17 mouse cellular contexts compared by ENCODE assay signal in the genomic region with DNA sequence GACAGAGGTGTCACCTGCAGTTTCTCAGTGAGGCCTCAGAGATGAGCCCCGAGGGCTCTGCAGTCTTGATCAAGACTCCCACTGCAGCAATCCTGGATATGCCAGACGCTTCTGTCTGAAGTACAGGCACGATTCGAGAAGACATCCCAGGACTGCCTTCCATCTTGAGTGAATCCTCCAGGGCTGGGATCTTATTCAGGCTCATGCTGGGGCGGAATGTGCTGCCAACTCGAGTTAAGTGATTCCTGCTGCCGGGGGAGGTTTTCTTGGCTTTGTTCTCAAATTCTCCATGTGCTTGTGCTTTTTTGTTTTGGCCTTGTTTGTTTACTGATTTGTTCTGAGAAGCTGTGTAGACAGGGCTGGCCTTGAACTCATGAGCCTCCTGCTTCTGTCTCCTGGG. TPM values are rescaled to one million over a fixed set of nuclear protein-coding genes. Genes with fewer than 3 reads are reported as not detected.
A peak's percentile ranks its signal among the peaks of the same experiment; 100 is the strongest.
DNase-seq lines count a peak whose midpoint lies in the region; ATAC-seq and TF ChIP-seq lines count a peak whose summit lies in the region.
"Had no signal": no experiment of that assay in that cellular context is flagged by ENCODE, and none has a peak within 500 bp of the region (broad histone marks: within the 10 kb centered on the region; RNA-seq: fewer than 3 reads in every experiment).

No protein-coding gene starts in this region.

- H3K4me2 ChIP-seq in forebrain, postnatal 0 days (ENCODE audit: low read depth) = no peak overlapping the region
- no peak overlapping the region for H3K4me2 ChIP-seq in forebrain, embryonic 13.5 days
- no peak overlapping the region for H3K4me2 ChIP-seq in embryonic facial prominence, embryonic 15.5 days (replicated peaks)
- H3K4me2 ChIP-seq: liver, embryonic 13.5 days had no signal

- H3K9me3 ChIP-seq in forebrain, postnatal 0 days (ENCODE audit: low read length) = no peaks in the 10 kb centered on the region
- no peaks in the 10 kb centered on the region for H3K9me3 ChIP-seq in forebrain, embryonic 13.5 days (replicated peaks)
- no peaks in the 10 kb centered on the region for H3K9me3 ChIP-seq in embryonic facial prominence, embryonic 15.5 days (replicated peaks)
- H3K9me3 ChIP-seq: hindbrain, embryonic 10.5 days; liver, embryonic 13.5 days had no signal

- WGBS in forebrain, postnatal 0 days = 42% methylated on average over 7 of the region's 7 CpGs
- 60% methylated on average over 7 of the region's 7 CpGs for WGBS in forebrain, embryonic 13.5 days
- 24% methylated on average over 7 of the region's 7 CpGs for WGBS in embryonic facial prominence, embryonic 15.5 days

- TF ChIP-seq CTCF in forebrain, postnatal 0 days (IDR thresholded peaks at IDR 0.05; ENCODE audit: low read depth) = no peak

- intact Hi-C loops in left cerebral cortex, postnatal 25 days (cut with DNase I) = no loop called here

- H3K4me3 ChIP-seq in forebrain, postnatal 0 days (ENCODE audit: low read depth, low read length) = no peak overlapping the region
- no peak overlapping the region for H3K4me3 ChIP-seq in forebrain, embryonic 13.5 days
- H3K4me3 ChIP-seq in embryonic facial prominence, embryonic 15.5 days (replicated peaks) = no peak overlapping the region
- H3K4me3 ChIP-seq: hindbrain, embryonic 10.5 days; liver, embryonic 13.5 days; megakaryocyte, embryonic 14.5 days had no signal

- peak; percentile 46 for DNase-seq in forebrain, postnatal 0 days
- peak; percentile 10 to 55 for DNase-seq in left cerebral cortex, postnatal 25 days (ENCODE audit: low spot score in 2 of 2)
- DNase-seq in left cerebral cortex, adult 8-10 months (ENCODE audit: low spot score in 2 of 2) = no peak
- DNase-seq in NIH3T3 (ENCODE audit: low read depth) (peak; percentile 24), adipocyte (ENCODE audit: low spot score) (no peak)
- DNase-seq in ovary, postnatal 36 days (ENCODE audit: low spot score) = no peak
- DNase-seq: cerebellum, adult 18-20 months; embryo, embryonic 11 days; kidney, postnatal 10 days; liver, embryonic 13.5 days had no signal

- no peaks in the 10 kb centered on the region for H3K27me3 ChIP-seq in forebrain, postnatal 0 days (ENCODE audit: insufficient read depth, low read length)
- no peaks in the 10 kb centered on the region for H3K27me3 ChIP-seq in forebrain, embryonic 13.5 days
- no peaks in the 10 kb centered on the region for H3K27me3 ChIP-seq in embryonic facial prominence, embryonic 15.5 days
- H3K27me3 ChIP-seq: liver, embryonic 13.5 days; megakaryocyte, embryonic 14.5 days had no signal

- ATAC-seq in forebrain, postnatal 0 days = no peak
- no peak for ATAC-seq in forebrain, embryonic 13.5 days
- no peak for ATAC-seq in embryonic facial prominence, embryonic 15.5 days (ENCODE audit: insufficient number of reproducible peaks, low FRiP score, low TSS enrichment, low read depth)
- ATAC-seq: intestine, embryonic 16.5 days; lung, postnatal 0 days had no signal

- no peak overlapping the region for H3K27ac ChIP-seq in forebrain, postnatal 0 days (ENCODE audit: low read depth, low read length)
- no peak overlapping the region for H3K27ac ChIP-seq in forebrain, embryonic 13.5 days
- 0 out of 2 replicates have a peak overlapping the region, but pooled peaks have one; percentile 23 for H3K27ac ChIP-seq in embryonic facial prominence, embryonic 15.5 days (replicated peaks)
- H3K27ac ChIP-seq: hindbrain, embryonic 10.5 days; liver, embryonic 13.5 days had no signal

- H3K4me1 ChIP-seq in forebrain, postnatal 0 days (ENCODE audit: insufficient read depth) = no peaks in the 10 kb centered on the region
- no peaks in the 10 kb centered on the region for H3K4me1 ChIP-seq in forebrain, embryonic 13.5 days
- no peaks in the 10 kb centered on the region for H3K4me1 ChIP-seq in embryonic facial prominence, embryonic 15.5 days
- H3K4me1 ChIP-seq: hindbrain, embryonic 10.5 days; liver, embryonic 13.5 days; megakaryocyte, embryonic 14.5 days had no signal

- no peak overlapping the region for H3K9ac ChIP-seq in forebrain, postnatal 0 days
- H3K9ac ChIP-seq in forebrain, embryonic 13.5 days = no peak overlapping the region
- H3K9ac ChIP-seq in embryonic facial prominence, embryonic 15.5 days = no peak overlapping the region
- H3K9ac ChIP-seq: liver, embryonic 13.5 days had no signal

- no peaks in the 10 kb centered on the region for H3K36me3 ChIP-seq in forebrain, postnatal 0 days (ENCODE audit: insufficient read depth)
- H3K36me3 ChIP-seq in forebrain, embryonic 13.5 days (ENCODE audit: poor library complexity, severe bottlenecking) = no peaks in the 10 kb centered on the region
- H3K36me3 ChIP-seq in embryonic facial prominence, embryonic 15.5 days = no peaks in the 10 kb centered on the region
- H3K36me3 ChIP-seq: G1E; hindbrain, embryonic 10.5 days; liver, embryonic 13.5 days had no signal

RNA-seq across cellular contexts. Expression of a gene that starts 34.4 kb away (rescaled TPM):
- total RNA-seq in forebrain, postnatal 0 days (2014; rRNA removed) = 41.2 and 52.3 TPM in 2 replicates
- 56.7 and 60.4 TPM in 2 replicates for polyA plus RNA-seq in forebrain, postnatal 0 days (2015; fragmentation: Nextera tagmentation; extraction: Ambion mirVana)
- polyA plus RNA-seq in forebrain, embryonic 13.5 days (2015; fragmentation: Nextera tagmentation; extraction: Ambion mirVana) = 46.5 and 52.1 TPM in 2 replicates
- 10 to 100 TPM; 29.5 to 32.6 TPM for total RNA-seq in left cerebral cortex, postnatal 25 days (2021)
- total RNA-seq in left cerebral cortex, adult 8-10 months (2022) = 10 to 100 TPM; 32.5 to 36.0 (median 33.8) TPM
- polyA plus RNA-seq in embryonic facial prominence, embryonic 15.5 days (2015; fragmentation: Nextera tagmentation; extraction: Ambion mirVana) = 74.3 and 76.9 TPM in 2 replicates

Comparison
In these comparisons a context has a peak if more than half of its experiments do, and no peak if none do; other contexts are left out.
1. DNase-seq: peak in forebrain, postnatal 0 days (single experiment), left cerebral cortex, postnatal 25 days (2 of 2) and NIH3T3 (single experiment); none in left cerebral cortex, adult 8-10 months (0 of 2), adipocyte (single experiment) and ovary, postnatal 36 days (single experiment).